Mouse (Mus musculus): Measurements from ENCODE around the gene Tas2r104.

Gene Tas2r104

GRCm38 (mm10) chr6:131685644-131686043 lies at the start of gene Tas2r104:
Tas2r104 (minus strand) TSS chr6:131685744.
- no peak for DNase-seq (ENCODE audit: low spot score in 2 of 2)

- DNase-seq (ENCODE audit: low spot score in 2 of 2): no peak
Measured at GRCm38 (mm10) chr6:131712803-131713202, 27.3 kb upstream of the Tas2r104 start.

GRCm38 (mm10) chr6:131689963-131690362 lies 4.4 kb upstream of the Tas2r104 start, which contains the start of gene Tas2r114:
Tas2r114 (minus strand) TSS chr6:131690063.
- DNase-seq (ENCODE audit: low spot score in 2 of 2): no peak

- no peak for DNase-seq (ENCODE audit: low spot score in 2 of 2)
Measured at GRCm38 (mm10) chr6:131687395-131687794, 1.9 kb upstream of the Tas2r104 start, which contains the start of gene Tas2r105. Tas2r105 (minus strand) TSS chr6:131687495.

GRCm38 (mm10) chr6:131678786-131679185 lies 6.8 kb downstream of the Tas2r104 start, which contains the start of gene Tas2r106:
Tas2r106 (minus strand) TSS chr6:131678886.
- DNase-seq (ENCODE audit: low spot score in 2 of 2): no peak

GRCm38 (mm10) chr6:131660049-131660448 lies 25.5 kb downstream of the Tas2r104 start, which contains the start of gene Tas2r107:
Tas2r107 (minus strand) TSS chr6:131660149.
- no peak for DNase-seq (ENCODE audit: low spot score in 2 of 2)
